Mouse (Mus musculus): ENCODE measurements at regions not wholly inside any gene's neighbourhood (a gene's known extent, or its start where the extent isn't known, plus 50 kb on each side); places are given as distances from the start of the nearest gene placed in this dataset.

DNA sequence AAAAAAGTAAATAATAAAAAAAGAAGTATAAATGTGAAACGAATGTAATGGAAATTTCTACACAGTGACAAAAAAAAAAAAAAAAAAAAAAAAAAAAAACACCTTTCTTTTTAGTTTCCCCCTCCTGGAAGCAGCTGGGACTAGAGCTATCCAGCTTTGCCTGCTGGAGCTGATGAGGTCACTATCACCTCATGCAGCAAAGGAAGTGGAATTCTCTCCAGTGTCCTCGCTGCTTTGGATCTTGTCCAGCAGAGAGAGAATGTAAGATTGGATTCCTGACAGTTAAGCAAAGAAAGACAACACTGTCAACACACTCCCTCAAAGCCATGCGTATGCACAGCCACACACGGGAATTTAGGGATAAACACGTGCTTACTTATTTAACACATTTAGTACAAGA is 698.9 kb upstream of the 4930412O13Rik start:
- intact Hi-C loops (cut with DNase I) = no loop called here
- no peak for DNase-seq

GRCm38 (mm10) chr2:9184243-9184642 is 696.8 kb upstream of the 4930412O13Rik start:
- no peak for DNase-seq
- intact Hi-C loops (cut with DNase I) = no loop called here

GRCm38 (mm10) chr2:9185780-9186483 is 695.1 kb upstream of the 4930412O13Rik start:
- intact Hi-C loops (cut with DNase I) = no loop called here
- DNase-seq = no peak

DNA sequence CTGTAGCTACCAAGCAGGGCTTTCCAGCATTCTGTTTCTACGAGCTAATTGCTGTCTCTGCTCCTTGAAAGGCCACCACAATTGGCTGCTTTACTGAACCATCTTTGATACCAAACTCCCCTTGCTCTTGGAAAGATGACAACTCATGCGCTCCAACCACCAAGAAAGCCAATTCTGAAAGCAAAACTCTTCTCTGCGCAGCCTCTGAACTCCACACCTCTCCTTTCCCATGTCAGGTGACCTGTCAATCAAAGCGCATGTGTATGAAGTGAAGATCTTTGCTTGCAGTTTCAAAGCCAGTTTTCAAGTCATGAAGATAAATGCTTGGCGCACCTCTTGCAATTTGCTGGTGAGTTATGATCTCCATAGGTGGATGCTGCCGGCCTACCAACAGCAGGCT is 687.9 kb upstream of the 4930412O13Rik start:
- intact Hi-C loops (cut with DNase I) = no loop called here
- DNase-seq = no peak

GRCm38 (mm10) chr2:9197025-9197424 is 684.0 kb upstream of the 4930412O13Rik start:
- intact Hi-C loops (cut with DNase I) = no loop called here
- no peak for DNase-seq

DNA sequence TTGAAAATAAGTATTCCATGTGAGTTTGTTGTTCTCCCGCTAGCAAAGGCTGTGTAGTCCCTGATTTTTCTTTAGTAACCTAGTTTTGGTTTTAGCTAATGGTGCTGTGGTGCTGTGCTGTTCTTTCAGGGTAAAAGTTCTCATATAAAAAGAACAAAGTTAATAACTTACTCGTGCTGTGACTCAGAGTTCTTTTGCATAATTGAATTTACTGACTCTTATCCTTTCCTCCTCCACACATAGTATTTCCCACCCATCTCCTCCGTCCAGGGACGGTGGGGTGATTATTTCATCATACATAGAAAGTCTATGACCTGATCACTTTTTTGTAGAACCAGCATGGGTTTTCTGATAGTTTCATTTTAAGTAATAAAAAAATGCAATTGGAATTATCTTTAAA is 673.1 kb upstream of the 4930412O13Rik start:
- intact Hi-C loops (cut with DNase I) = no loop called here

More for the DNA sequence above, 673.1 kb upstream of the 4930412O13Rik start:
- no peak for DNase-seq
